Mouse (Mus musculus) naive thymus-derived CD4-positive, alpha-beta T cell, adult 5 months (primary cell): ENCODE results near the gene Nkain2. TPM values are rescaled to one million over a fixed set of nuclear protein-coding genes. Genes with fewer than 3 reads are reported as not detected.

Experiments
- polyA plus RNA-seq: library from polyadenylated mRNA; unstranded; fragments of 100-300 nt; shearing (Covaris generic); gene quantifications from one replicate; pipeline ENCODE4 v1.2.1, GENCODE M21; 2017

The Nkain2 gene
- polyA plus RNA-seq: not detected

GRCm38 (mm10) chr10:32889652-32890506 lies at the start of gene Nkain2:
Gene Nkain2 (minus strand): TSS chr10:32890462.

Other genes with a start within 250 kb of the Nkain2 start
- gene Trdn, start 190.1 kb upstream of the Nkain2 start, polyA plus RNA-seq: 0.16 TPM